Mouse (Mus musculus) MN1 (cell line): ENCODE data around the gene Gm35549.
"Not testable (repeated sequence)": the region's sequence is repeated elsewhere in the genome, so short reads cannot be mapped to it uniquely, and the experiment has no call there.

ENCODE experiments used
- DNase-seq: peaks from one replicate; pipeline ENCODE4 v3.0.0-alpha.2; 2016; ENCODE audit warnings: low spot score

The Gm35549 gene

GRCm38 (mm10) chr9:122843760-122844159, at the start of gene Gm35549:
Gm35549 (minus strand) TSS chr9:122844035.
- peak; percentile 25 for DNase-seq

DNA sequence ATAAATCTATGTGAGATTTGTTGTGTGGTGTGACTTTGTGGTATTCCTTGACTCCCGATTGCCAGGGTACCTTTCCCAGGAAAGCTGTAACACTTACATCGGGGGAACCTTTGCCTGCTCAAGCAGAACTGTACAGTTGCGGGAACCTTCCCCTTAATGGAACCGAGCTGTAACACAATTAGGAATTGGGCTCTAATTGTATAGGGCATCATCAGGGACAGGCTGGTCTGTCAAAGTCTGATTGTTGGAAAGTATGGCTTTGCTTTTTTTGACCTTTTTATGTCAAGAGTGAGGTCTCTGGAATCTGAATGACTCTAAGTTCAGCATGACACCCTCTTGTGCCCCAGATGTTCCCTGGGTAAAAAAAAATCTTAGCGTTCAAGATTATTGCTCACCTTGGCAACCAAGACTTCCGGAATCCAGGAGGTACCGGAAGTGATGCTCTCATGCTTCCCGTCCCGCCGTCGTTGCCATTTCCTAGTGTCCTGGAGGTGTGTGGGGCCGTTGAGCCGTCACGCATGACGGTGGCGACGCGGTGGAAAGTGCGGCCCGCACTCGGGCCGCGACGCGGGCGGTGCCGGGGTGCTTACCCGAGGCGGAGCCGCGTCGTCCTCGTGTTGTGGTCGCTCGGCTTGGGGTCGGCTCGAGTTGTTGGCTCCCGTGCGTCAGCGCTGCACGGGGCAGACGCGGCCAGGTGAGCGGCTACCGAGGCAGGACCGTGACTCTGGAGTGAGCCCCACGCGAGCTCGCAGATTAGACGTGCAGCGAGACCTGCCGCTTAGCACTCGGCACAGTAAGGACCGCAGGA, 42.7 kb upstream of the Gm35549 start:
- DNase-seq, result peak; percentile 82

DNA sequence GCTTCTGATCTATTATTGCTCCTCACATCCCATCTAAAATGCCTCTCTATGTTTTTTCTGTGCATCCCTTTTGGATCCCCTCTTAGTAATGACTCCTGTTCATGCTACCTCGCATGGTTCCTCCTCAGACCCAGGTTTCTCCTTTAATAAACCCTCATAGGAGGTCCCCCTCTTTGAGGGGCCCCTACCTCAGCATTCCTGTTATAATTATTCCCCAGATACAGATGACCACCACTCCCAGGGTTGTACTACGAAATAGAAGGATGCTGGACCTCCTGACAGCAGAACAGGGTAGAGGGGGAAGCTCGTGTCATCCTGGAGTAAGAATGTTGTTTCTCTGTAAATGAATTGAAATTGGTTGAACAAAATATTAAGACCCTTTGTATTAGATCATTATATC, 41.5 kb upstream of the Gm35549 start, which contains the start of gene Zkscan7:
Zkscan7 (plus strand) TSS at position 301 of the 400 bp plus-strand sequence.
- DNase-seq, result no peak

DNA sequence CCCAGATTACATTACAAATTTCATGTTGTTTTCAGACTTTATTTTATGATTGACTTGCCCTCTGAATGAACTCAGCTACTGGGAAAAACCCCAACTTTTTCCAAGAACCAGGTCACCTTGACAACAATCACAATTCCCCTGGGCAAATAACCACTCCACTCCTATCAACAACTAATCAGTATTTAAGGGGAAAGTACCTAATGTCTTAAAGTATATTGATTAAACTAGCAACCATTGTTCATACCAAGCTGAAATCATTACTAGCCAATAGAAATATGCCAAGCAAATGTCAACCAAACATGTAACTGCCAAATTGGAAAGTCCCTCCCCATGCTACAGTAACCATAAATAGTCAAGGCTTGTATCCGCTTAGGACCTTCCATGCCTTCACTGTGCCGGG, 31.3 kb upstream of the Gm35549 start:
- DNase-seq, result no peak

DNA sequence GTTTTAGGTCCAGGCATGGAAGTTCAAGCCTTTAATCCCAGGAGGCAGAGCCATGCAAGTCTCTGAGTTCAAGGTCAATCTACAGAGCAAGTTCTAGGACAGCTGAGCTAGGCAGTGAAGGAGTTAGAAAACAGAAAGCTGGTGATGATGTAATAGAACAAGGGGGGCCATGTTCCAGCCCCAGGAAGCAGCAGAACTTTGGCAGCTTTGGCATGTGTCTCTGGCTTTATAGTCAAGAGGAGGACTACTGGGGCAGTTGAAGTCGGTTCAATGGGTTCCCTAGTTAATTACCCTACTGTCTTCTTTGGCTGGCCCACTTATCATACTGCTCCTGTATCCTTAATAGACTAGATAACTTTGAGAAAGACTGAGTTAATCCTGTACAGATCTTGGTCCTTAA, 30.8 kb upstream of the Gm35549 start:
- no peak for DNase-seq

- no peak for DNase-seq
Measured at GRCm38 (mm10) chr9:122872595-122872994, 28.8 kb upstream of the Gm35549 start.

GRCm38 (mm10) chr9:122866192-122866591, 22.4 kb upstream of the Gm35549 start:
- no peak for DNase-seq

DNA sequence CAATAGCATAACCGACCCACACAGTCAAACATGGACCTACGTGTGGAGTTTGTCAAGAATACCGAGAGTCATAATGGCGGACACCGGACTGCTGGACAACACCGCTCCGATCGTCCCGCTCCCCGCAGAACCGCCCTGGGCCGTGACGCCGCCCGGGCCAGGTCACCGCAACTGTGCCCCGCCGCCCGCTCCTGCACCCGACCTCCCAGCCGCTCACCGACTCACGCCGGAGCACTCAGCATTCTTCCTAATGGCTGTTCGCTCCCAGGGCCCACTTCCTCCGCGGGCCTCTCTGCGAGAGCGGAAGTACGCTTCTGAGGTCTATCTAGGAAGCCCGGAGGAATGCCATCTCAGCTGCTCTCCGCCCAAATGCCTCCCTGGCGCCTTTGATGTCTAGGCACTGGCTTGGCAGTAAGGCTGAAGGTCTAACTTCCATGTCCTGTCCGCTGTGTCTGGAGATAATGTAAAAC, 21.9 kb upstream of the Gm35549 start, which contains the start of gene Zfp445:
Zfp445 (minus strand) TSS at position 310 of the 470 bp plus-strand sequence.
- peak; percentile 91 for DNase-seq

- DNase-seq, result peak; percentile 9
Measured at GRCm38 (mm10) chr9:122864848-122865247, 21.0 kb upstream of the Gm35549 start.

- DNase-seq, result peak; percentile 75
Measured at GRCm38 (mm10) chr9:122863731-122864130, 19.9 kb upstream of the Gm35549 start.

GRCm38 (mm10) chr9:122860752-122861151, 16.9 kb upstream of the Gm35549 start:
- no peak for DNase-seq

DNA sequence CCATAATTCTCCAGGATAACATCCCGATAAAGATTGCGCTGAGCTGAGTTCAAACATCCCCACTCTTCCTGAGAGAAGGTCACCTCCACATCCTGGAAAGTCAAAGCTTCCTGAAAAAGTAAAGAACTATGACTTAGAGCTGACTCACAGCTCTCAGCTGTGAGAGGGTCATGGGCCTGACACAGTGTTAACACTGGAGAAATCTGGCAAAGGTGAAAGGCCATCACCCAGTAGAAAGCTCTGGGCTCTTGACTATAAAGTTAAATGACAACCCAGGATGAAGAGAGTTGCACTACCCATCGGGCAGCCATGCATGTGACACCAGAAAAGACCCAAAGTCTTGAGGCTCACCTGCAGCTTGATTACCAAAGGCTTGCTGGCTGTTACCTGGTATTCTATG, 12.9 kb upstream of the Gm35549 start:
- DNase-seq, result no peak

DNA sequence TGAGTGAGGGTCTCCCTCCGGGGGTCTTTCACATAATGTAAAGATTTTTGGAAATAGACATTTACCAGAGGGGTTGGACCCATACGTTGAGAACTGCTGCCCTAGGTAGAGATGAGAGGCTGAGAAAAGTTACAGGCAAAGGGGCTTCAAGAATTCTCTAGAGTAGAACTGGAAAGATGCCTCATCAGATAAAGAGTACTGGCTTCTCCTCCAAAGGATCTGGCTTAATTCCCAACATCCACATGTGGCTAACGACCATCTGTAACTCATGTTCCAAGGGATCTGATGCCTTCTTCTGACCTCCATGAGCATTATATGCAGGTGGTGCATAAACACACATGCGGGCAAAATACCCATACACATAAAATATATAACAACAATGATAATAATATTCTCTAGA, 11.8 kb upstream of the Gm35549 start:
- no peak for DNase-seq

DNA sequence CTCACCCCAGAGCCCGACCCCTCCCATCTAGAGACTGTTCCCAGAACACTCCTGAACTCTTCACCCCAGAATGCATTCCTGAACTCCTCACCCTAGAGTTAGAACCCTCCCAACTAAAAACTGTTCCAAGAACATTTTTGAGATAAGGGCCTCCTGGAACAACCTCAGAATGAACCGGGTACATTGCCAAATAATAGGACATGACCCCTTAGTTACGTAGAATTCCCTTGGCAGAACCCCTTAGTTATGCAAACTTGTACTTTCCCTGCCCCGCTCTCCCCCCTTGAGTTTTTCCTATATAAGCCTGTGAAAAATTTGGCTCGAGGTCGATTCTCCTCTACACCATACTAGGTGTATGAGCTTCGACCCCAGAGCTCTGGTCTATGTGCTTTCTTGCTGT, 11.3 kb upstream of the Gm35549 start:
- not testable (repeated sequence) for DNase-seq

DNA sequence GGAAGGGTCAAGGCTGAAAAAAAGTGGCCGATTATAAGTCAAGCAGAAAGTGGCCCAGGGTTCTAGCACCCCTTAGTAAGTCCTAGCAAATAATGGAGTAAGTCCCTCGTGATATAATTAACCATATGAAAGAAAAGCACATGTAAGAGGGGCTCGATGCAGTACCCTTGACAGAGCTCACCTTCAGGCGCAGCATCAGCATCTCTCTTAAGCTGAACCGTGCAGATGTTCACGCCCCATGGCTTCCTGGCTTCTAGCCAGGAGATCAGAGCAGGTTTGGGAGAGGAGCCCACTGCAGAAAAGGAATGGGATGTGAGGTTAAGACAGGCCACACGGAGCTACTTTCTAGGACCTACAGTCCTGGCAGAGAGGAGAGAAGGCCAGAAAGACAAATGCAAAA, 10.7 kb upstream of the Gm35549 start:
- no peak for DNase-seq

DNA sequence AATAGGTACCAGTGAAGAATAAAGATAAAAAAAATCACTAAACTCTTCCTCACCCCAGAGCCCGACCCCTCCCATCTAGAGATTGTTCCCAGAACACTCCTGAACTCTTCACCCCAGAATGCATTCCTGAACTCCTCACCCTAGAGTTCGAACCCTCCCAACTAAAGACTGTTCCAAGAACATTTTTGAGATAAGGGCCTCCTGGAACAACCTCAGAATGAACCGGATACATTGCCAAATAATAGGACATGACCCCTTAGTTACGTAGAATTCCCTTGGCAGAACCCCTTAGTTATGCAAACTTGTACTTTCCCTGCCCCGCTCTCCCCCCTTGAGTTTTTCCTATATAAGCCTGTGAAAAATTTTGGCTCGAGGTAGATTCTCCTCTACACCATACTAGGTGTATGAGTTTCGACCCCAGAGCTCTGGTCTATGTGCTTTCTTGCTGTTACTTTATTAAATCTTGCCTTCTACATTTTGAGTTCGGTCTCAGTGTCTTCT, 4.0 kb upstream of the Gm35549 start:
- DNase-seq, result not testable (repeated sequence)

DNA sequence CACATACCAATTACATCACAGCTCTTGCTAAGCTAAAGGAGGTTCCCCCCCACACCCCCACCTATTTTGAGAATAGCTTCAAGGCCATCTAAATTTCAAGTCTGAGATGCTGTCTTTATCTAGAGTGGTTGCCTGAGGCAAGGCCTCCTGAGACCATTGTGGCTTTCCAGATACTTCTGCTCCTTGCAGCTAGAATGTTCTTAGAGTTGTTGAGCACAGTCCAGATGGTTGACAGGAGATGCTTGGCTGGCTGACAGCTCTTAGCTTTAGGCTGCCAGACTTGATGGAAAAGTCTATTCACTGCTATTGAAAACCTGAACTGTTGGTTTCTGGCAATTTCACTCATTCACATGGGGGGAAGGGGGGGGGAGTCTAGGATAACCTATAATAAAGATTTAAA, 2.3 kb upstream of the Gm35549 start:
- DNase-seq, result no peak

- no peak for DNase-seq
Measured at GRCm38 (mm10) chr9:122845621-122846020, 1.8 kb upstream of the Gm35549 start.

- DNase-seq, result no peak
Measured at GRCm38 (mm10) chr9:122837680-122838079, 6.2 kb downstream of the Gm35549 start.

DNA sequence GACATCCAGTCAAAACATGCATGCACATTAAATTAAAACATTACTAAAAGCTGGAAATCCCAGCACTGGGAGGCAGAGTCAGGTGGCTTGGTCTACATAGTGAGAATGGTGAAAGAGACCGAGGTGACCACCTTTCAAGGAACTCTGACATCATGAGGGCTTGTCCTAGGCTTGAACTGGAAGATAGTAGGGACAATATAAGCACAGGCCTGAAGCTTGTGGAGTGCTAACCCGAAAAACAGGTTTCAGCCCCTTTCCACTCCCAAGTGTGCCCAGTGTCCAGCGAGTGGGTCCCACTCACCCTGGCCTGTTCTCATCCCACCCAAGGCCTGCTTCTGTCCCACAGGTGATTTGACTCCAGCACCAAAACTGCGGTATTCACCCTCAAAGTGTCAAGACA, 6.6 kb downstream of the Gm35549 start:
- no peak for DNase-seq

DNA sequence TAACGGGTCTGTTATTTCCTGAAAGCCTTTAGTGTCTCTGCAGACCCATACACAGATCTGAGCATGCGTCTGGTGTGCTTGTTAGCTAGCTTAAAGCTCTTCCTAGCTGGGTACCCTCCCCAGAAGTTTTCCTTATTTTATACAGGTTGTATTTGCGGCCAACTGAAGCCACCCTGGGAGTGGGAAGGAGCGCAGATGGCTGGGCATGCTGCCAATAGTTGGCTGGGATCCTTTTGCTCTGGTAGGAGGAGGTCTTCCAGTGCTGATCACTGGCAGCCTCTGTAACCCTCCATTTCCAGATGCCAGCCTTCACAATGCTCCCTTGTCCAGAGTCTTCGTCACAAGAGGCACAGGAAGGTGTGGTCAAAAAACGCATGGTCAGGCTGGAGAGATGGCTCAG, 7.0 kb downstream of the Gm35549 start:
- DNase-seq, result peak; percentile 82

GRCm38 (mm10) chr9:122836126-122836525, 7.7 kb downstream of the Gm35549 start:
- DNase-seq, result peak; percentile 45

- DNase-seq, result no peak
Measured at GRCm38 (mm10) chr9:122829826-122830380, 13.9 kb downstream of the Gm35549 start.
